Mouse (Mus musculus) gonadal fat pad, adult 2 months (tissue): ENCODE data around the gene Vrk1. TPM values are rescaled to one million over a fixed set of nuclear protein-coding genes. Genes with fewer than 3 reads are reported as not detected.

Experiments used
- DNase-seq: peaks from one replicate; pipeline ENCODE4 v3.0.0-alpha.2; 2012; ENCODE audit warnings: low read depth
- polyA plus RNA-seq: library from polyadenylated mRNA; depleted of rRNA; stranded (reverse); fragments of >200 nt; gene quantifications from 2 replicates; pipeline ENCODE4 v1.2.3, GENCODE M21; 2012; rRNA removed

Gene Vrk1
- polyA plus RNA-seq, 1 experiment: 5.9 TPM

DNA sequence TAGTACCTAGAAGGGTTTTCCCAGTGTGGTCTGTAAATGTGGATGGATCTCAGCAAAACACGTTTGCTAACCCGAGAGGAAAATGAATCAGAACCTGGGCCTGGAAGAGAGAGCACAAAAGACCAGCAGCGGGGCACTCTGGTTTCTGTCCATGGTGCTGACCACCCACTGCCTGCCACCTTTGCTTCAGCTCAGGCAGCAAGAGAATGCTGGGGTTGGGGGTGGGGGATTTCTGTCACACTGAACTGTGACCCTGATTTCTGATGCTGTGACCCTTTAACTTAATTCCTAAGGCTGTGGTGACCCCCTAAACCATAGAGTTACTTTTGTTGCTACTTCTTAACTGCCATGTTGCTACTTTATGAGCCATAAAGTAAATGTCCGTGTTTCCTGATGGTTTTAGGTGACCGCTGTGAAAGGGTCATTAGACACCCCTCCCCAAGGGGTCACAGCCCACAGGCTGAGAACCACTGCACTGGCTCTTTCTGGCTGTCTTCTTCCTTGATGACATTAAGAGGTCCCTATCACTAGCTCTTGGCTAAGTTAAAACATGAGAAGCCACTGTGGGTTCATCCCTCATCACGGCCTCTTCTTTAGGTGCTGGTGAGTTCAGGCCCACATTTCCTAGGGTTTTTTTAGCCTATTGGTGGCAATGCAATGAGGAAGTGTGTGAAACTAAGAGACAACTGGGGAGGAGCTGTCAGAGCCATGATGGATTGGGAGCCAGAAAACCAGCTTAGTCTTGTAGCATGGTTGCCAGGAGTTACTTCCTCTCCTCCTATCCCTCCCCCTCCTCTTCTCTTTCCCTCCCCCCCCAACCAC is 105.3 kb downstream of the Vrk1 start:
- DNase-seq: no peak

- DNase-seq: no peak
Measured at GRCm38 (mm10) chr12:106115892-106116206, 105.8 kb downstream of the Vrk1 start.

DNA sequence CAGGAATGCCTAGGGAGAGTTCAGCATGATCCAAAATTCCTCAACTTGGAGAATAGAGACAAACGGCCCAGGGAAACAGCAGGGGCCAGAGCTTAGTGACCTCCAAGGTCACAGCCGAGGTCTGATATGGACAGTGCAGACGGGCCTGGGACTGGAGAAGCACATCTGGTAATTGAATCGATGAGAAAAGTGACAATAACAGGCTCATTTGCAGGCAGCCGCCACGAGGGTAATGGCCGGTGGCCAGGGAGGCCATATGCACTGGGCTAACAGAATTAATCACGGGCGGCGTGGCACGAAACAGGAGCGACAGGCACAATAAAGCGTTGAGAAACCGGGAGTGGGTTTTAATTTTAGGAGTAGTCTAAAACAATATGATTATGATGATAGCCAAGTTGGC is 113.2 kb downstream of the Vrk1 start:
- DNase-seq: no peak

GRCm38 (mm10) chr12:106124581-106124980 is 114.6 kb downstream of the Vrk1 start:
- DNase-seq: no peak

Other genes with a start within 250 kb of the Vrk1 start
- gene Papola, start 225.5 kb upstream of the Vrk1 start, polyA plus RNA-seq: 46.4 and 53.4 TPM in 2 replicates